Mouse (Mus musculus) limb, embryonic 11.5 days (tissue): ENCODE results near the gene Gm49721. TPM values are rescaled to one million over a fixed set of nuclear protein-coding genes. Genes with fewer than 3 reads are reported as not detected.
"Not testable (repeated sequence)": the region's sequence is repeated elsewhere in the genome, so short reads cannot be mapped to it uniquely, and the experiment has no call there.

Experiments
- ATAC-seq: fragments of 200-750 bp; cut with Nextera tagmentation; 2 replicates; pipeline ENCODE4 v1.8.0; 2017; ENCODE audit warnings: low read depth; ENCODE audit not compliant: insufficient number of reproducible peaks, low FRiP score, low TSS enrichment
- DNase-seq: peaks from one replicate; pipeline ENCODE4 v3.0.0-alpha.2; 2015; ENCODE audit warnings: low spot score
- H3K27ac ChIP-seq: fragments of 300-500 bp; sonication (generic); replicated peaks from 2 replicates; pipeline ENCODE4 v1.5.1; 2014; ENCODE audit warnings: low read depth, mild to moderate bottlenecking, low read length
- H3K27me3 ChIP-seq: fragments of 300-500 bp; sonication (generic); 2 replicates; pipeline ENCODE4 v1.6.1; 2014; ENCODE audit warnings: mild to moderate bottlenecking, low read length, mixed read lengths; ENCODE audit not compliant: control insufficient read depth, insufficient read depth
- H3K36me3 ChIP-seq: fragments of 300-500 bp; sonication (generic); 2 replicates; pipeline ENCODE4 v1.6.1; 2014; ENCODE audit warnings: mild to moderate bottlenecking, low read length, moderate library complexity, mixed read lengths; ENCODE audit not compliant: control insufficient read depth, insufficient read depth
- H3K4me1 ChIP-seq: fragments of 300-500 bp; sonication (generic); 2 replicates; pipeline ENCODE4 v1.6.1; 2014; ENCODE audit warnings: low read length, mixed read lengths; ENCODE audit not compliant: control insufficient read depth, insufficient read depth
- H3K4me2 ChIP-seq: fragments of 300-500 bp; sonication (generic); 2 replicates; pipeline ENCODE4 v1.6.1; 2014; ENCODE audit warnings: low read depth, mild to moderate bottlenecking, moderate library complexity; ENCODE audit not compliant: severe bottlenecking
- H3K4me3 ChIP-seq: fragments of 300-500 bp; sonication (generic); 2 replicates; pipeline ENCODE4 v1.5.1; 2014; ENCODE audit warnings: low read depth, low read length
- H3K9ac ChIP-seq: fragments of 300-500 bp; sonication (generic); 2 replicates; pipeline ENCODE4 v1.6.1; 2014; ENCODE audit warnings: mild to moderate bottlenecking, low read length
- H3K9me3 ChIP-seq: fragments of 300-500 bp; sonication (generic); 2 replicates; pipeline ENCODE4 v1.6.1; 2016; ENCODE audit warnings: low read length; ENCODE audit not compliant: control insufficient read depth
- WGBS: fragments of 180-500 bp; shearing (Covaris S2); extraction: QIAGEN DNeasy Blood & Tissue Kit; methylation state at CpG from one replicate; pipeline ENCODE4 v1.1.7; 2014; 5-methylcytosine and 5-hydroxymethylcytosine counted together
- polyA plus RNA-seq: library from polyadenylated mRNA; unstranded; fragments of >200 nt; fragmentation: Nextera tagmentation; extraction: Ambion mirVana; gene quantifications from 2 replicates; pipeline ENCODE4 v1.2.1, GENCODE M21; 2014

Gm49721 gene
- 0.09 and 0.16 TPM in 2 replicates for polyA plus RNA-seq

DNA sequence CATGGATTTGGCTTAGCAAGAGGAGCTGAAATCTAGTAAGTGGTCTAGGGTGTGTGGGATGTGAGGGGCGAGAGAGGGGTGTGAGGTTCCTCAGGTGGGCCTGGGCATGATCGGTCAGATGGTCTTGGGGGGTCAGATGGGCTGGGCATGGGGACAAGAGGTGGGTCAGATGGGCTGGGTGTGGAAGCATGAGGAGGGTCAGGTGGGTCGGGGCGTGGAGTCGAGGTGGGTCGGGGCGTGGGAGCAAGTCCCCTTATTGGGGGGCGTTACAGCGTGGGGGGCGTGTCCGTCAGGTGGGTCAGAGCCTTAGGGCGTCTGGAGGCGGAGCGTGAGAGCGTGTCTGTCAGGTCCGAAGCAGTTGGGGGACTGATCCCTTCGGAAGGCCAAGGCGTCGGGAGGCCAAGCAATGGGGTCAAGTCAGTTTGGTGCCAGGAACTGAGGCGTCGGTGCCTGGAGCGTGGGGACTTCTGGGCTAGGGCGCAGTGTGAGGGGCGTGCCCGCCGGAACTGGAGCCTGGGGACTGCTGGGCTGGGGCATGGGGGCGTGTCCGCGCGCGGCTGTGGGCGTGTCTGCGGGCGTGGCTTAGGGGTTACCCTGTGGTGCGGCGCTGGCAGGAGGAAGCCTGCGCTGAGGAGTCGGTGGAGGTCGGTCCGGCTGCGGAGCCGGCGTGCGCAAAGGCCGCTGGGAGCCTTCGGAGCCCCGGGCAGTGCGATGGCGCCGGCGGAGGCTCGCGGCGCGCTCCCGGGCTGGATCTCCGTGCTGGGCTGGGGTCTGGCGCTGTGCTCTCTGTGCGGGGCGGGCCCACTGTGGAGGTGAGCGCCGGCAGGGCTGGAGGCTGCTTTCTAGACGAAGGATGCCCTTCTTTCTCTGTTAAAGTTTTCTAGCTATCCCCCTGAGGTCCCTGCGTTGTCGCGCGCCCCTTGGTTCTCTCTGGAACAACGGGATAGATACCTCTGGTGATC, at the start of gene Gm49721:
Gene Gm49721, plus strand, starts transcription at position 618 of the 962 bp plus-strand sequence.
- not testable (repeated sequence) for H3K27ac ChIP-seq

DNA sequence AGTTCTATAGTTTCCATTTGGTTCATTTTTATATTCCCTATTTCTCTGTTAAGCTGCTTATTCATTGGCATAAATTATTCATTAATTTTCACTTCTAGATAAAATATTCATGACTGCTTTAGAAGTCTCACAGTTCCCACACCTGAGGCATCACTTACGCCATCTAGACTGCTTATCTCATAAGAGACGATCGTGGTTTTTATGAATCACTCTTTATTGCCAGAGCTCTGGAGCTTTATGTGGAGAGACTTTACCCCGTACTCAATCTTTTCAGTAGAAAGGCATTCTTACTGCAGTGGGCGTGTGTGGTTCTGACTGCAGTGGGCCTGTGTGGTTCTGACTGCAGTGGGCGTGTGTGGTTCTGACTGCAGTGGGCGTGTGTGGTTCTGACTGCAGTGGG, 47.1 kb upstream of the Gm49721 start:
- H3K36me3 ChIP-seq, ATAC-seq, H3K4me1 ChIP-seq, H3K9me3 ChIP-seq, H3K4me3 ChIP-seq, H3K27me3 ChIP-seq, H3K4me2 ChIP-seq, DNase-seq, H3K27ac ChIP-seq, H3K9ac ChIP-seq: not testable (repeated sequence)
- 95% methylated on average over 6 of the region's 7 CpGs for WGBS

More for the DNA sequence above, at the start of gene Gm49721:
- Histone ChIP-seq H3K4me2 (peak within 1 kb of the TSS; percentile 42), H3K9ac (peak within 1 kb of the TSS; percentile 73), H3K4me3 (peak within 1 kb of the TSS; percentile 42)
- ATAC-seq (peak; percentile 99), DNase-seq (peak; percentile 51)
- H3K9me3 ChIP-seq, H3K27me3 ChIP-seq, H3K4me1 ChIP-seq, H3K36me3 ChIP-seq: not testable (repeated sequence)
- WGBS: under 1% methylated on average over 50 of the region's 68 CpGs

GRCm38 (mm10) chr17:6942560-6942959, 36.1 kb upstream of the Gm49721 start:
- not testable (repeated sequence) for ATAC-seq, H3K4me2 ChIP-seq, H3K9ac ChIP-seq, H3K4me1 ChIP-seq, H3K9me3 ChIP-seq, H3K4me3 ChIP-seq, H3K36me3 ChIP-seq, DNase-seq, H3K27me3 ChIP-seq, H3K27ac ChIP-seq
- no CpG with 5 or more reads among the region's 4 CpGs for WGBS

- H3K9ac ChIP-seq, H3K36me3 ChIP-seq, H3K4me3 ChIP-seq, H3K9me3 ChIP-seq, H3K27me3 ChIP-seq, DNase-seq, H3K4me1 ChIP-seq, H3K27ac ChIP-seq: not testable (repeated sequence)
- WGBS: no CpG with 5 or more reads among the region's 8 CpGs
- ATAC-seq: peak; percentile 38; the same call in 1 of the 2 replicates
- peak overlapping the region; percentile 50 for H3K4me2 ChIP-seq
Observed at GRCm38 (mm10) chr17:6947637-6947983, 31.1 kb upstream of the Gm49721 start.

- H3K9me3 ChIP-seq, H3K36me3 ChIP-seq, H3K4me1 ChIP-seq, H3K27me3 ChIP-seq: not testable (repeated sequence)
- ATAC-seq (peak; percentile 97), DNase-seq (peak; percentile 94)
- H3K9ac ChIP-seq: peak within 1 kb of the TSS; percentile 45; the same call in 1 of the 2 replicates
- under 1% methylated on average over 63 of the region's 73 CpGs for WGBS
- H3K4me2 ChIP-seq: peak within 1 kb of the TSS; percentile 50
- peak within 1 kb of the TSS; percentile 41 for H3K4me3 ChIP-seq
- 0 out of 2 replicates have a peak within 1 kb of the TSS, but pooled peaks have one; percentile 52 for H3K27ac ChIP-seq
Observed at GRCm38 (mm10) chr17:6947984-6948768, 30.5 kb upstream of the Gm49721 start, which contains the start of gene Rsph3b. Gene Rsph3b (minus strand): TSS chr17:6948682.

DNA sequence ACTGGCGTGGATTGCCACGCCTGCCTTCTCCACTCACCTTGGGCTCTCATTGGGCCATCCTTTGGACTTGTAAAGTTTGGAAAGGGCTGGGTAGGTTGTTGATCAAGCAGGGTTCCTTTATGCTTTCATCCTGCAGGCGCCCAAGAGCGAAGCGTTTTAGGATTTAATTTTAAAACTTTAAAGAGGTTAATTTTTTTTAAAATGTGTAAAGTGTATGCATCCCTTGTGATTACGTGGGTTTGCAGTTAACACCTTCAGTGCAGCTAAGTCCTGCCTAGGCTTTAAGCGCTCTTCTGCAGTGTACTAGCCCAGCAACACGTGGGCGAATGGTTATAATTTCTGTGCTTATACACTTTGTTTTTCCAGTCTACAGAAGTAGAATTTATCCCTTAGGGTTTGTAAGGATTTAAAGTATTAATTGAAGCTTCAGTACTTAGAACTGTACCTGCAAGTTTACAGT, 29.9 kb upstream of the Gm49721 start:
- Histone ChIP-seq H3K4me2 (peak overlapping the region; percentile 50), H3K9ac (peak overlapping the region; percentile 45; the same call in 1 of the 2 replicates), H3K4me3 (peak overlapping the region; percentile 41), H3K27ac (0 out of 2 replicates have a peak overlapping the region, but pooled peaks have one; percentile 52)
- ATAC-seq, H3K9me3 ChIP-seq, H3K4me1 ChIP-seq, H3K27me3 ChIP-seq, DNase-seq, H3K36me3 ChIP-seq: not testable (repeated sequence)
- 10% methylated on average over 9 of the region's 9 CpGs for WGBS

DNA sequence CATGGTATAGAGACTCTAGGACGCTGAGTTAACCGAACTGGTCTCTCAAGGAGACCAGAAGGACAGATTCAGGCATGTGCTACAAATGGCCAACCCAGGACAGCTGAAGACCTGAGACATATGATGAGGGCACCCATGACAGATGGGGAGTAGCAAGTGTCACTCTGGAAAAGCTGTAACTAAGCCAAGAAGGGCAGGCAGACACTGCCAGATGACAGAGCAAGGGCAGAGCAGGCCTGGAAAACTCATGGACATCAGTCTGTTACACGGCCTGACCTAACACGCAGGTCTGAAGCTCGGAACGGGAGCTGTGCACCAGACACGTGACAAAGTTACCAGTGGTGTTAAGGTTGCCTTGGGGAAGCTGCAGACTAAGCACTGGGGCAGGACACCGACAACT, 19.8 kb upstream of the Gm49721 start:
- not testable (repeated sequence) for H3K27ac ChIP-seq, H3K36me3 ChIP-seq, H3K4me2 ChIP-seq, H3K4me1 ChIP-seq, ATAC-seq, H3K27me3 ChIP-seq, DNase-seq, H3K9me3 ChIP-seq, H3K4me3 ChIP-seq, H3K9ac ChIP-seq
- 92% methylated on average over 5 of the region's 8 CpGs for WGBS
